Comparison of ENCODE assay signal across 11 mouse cellular contexts in the genomic region with DNA sequence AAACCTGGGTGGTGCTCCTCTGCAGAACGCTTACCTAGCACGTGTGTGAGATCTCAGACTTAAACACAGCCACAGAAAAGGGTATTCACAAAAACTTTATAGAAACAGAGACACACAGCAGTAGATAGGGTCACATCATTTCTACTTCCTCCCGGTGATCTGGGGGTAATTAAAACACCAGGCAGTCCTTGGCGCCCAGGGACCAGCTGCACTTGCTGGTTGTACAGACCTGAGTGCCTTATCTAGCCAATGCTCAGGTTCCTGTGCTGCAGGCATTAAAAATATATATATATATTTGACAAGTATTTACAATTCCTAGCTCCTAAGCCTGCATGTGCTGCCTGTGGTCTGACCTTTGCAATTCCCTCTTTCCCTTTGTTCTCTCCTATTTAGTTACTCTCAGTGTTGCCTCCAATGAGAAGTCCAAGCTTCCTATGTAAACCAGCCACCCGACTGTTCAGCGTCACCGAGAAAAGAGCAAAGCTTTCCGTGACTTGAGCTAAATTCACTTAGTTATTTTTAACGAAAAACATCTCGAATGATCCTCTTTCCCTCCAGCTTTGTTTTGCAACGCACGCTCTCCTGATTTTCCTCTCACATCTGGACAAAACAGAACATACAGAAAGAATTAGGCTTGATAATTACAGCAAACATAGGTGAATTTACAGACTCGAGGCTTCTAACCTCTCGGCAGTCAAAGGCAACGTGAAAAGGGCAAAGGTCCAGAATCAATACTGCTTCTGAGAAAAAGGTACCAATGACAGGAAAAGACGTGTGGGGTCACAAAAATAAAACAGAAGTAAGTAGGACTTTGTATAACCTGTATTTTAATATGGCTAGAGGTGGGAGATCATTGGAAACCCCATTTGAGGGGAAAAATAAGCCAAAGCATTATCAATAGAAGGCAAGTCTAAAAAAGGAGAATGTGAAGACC.
A peak's percentile ranks its signal among the peaks of the same experiment; 100 is the strongest.
DNase-seq lines count a peak whose midpoint lies in the region; ATAC-seq and TF ChIP-seq lines count a peak whose summit lies in the region.
"Had no signal": no experiment of that assay in that cellular context is flagged by ENCODE, and none has a peak within 500 bp of the region (broad histone marks: within the 10 kb centered on the region; RNA-seq: fewer than 3 reads in every experiment).

No protein-coding gene starts in this region.

- no peak for ATAC-seq in kidney, embryonic 14.5 days (ENCODE audit: low FRiP score, low TSS enrichment)
- ATAC-seq in embryonic facial prominence, embryonic 14.5 days (ENCODE audit: low read depth): 0 out of 2 replicates have a peak, but pooled peaks have one; percentile 34
- ATAC-seq in limb, embryonic 14.5 days (ENCODE audit: low FRiP score, low read depth): peak; percentile 25; the same call in 1 of the 2 replicates
- ATAC-seq in stomach, embryonic 16.5 days (ENCODE audit: insufficient read depth, low FRiP score): peak; percentile 50; the same call in 1 of the 2 replicates
- ATAC-seq: CD4-positive, CD25-positive, alpha-beta regulatory T cell, adult 4 months had no signal

- H3K9ac ChIP-seq in kidney, embryonic 14.5 days (ENCODE audit: low read depth, low read length): no peak overlapping the region; the same call in 1 of the 2 replicates
- H3K9ac ChIP-seq in embryonic facial prominence, embryonic 14.5 days (ENCODE audit: low read depth, low read length): no peak overlapping the region
- no peak overlapping the region for H3K9ac ChIP-seq in limb, embryonic 14.5 days (ENCODE audit: low read depth, low read length, severe bottlenecking)
- H3K9ac ChIP-seq in stomach, embryonic 16.5 days (ENCODE audit: low read length): no peak overlapping the region
- H3K9ac ChIP-seq: hindbrain, embryonic 13.5 days had no signal

- H3K4me3 ChIP-seq in kidney, embryonic 14.5 days (ENCODE audit: low read length): no peak overlapping the region
- H3K4me3 ChIP-seq in embryonic facial prominence, embryonic 14.5 days (ENCODE audit: low read depth, low read length): no peak overlapping the region
- H3K4me3 ChIP-seq in limb, embryonic 14.5 days (replicated peaks; ENCODE audit: low read length): no peak overlapping the region
- H3K4me3 ChIP-seq in stomach, embryonic 16.5 days (replicated peaks; ENCODE audit: low read length): no peak overlapping the region
- no peak overlapping the region for H3K4me3 ChIP-seq in thymus, adult 2 months (ENCODE audit: control insufficient read depth, insufficient read depth, low read length)
- H3K4me3 ChIP-seq: hindbrain, embryonic 13.5 days had no signal

- no peak for TF ChIP-seq CTCF in thymus, adult 2 months (IDR thresholded peaks at IDR 0.05; ENCODE audit: borderline replicate concordance, control insufficient read depth, extremely low read depth, insufficient read depth, low read length, poor library complexity)

- H3K4me1 ChIP-seq in kidney, embryonic 14.5 days (ENCODE audit: control insufficient read depth, insufficient read depth, low read length): 0 out of 2 replicates have a peak, but pooled peaks cover 3% of the 10 kb centered on the region
- H3K4me1 ChIP-seq in embryonic facial prominence, embryonic 14.5 days (ENCODE audit: control insufficient read depth, insufficient read depth, low read length): peaks cover 32% of the 10 kb centered on the region
- H3K4me1 ChIP-seq in limb, embryonic 14.5 days (ENCODE audit: control insufficient read depth, insufficient read depth, low read length): peaks cover 30% of the 10 kb centered on the region
- H3K4me1 ChIP-seq in stomach, embryonic 16.5 days (ENCODE audit: control insufficient read depth, insufficient read depth, low read length): peaks cover 6% of the 10 kb centered on the region; the same call in 1 of the 2 replicates
- H3K4me1 ChIP-seq in thymus, adult 2 months (replicated peaks; ENCODE audit: control insufficient read depth, insufficient read depth, low read length): no peaks in the 10 kb centered on the region

- no peak for TF ChIP-seq POLR2A in limb, embryonic 14.5 days (IDR thresholded peaks at IDR 0.05; ENCODE audit: borderline replicate concordance, extremely low read depth, insufficient read depth, insufficient read length)
- TF ChIP-seq POLR2A in thymus, adult 2 months (IDR thresholded peaks at IDR 0.05; ENCODE audit: control insufficient read depth, extremely low read depth, insufficient read depth, low read length, poor library complexity): no peak

- H3K36me3 ChIP-seq in kidney, embryonic 14.5 days (ENCODE audit: control insufficient read depth, insufficient read depth, low read length): no peaks in the 10 kb centered on the region
- H3K36me3 ChIP-seq in embryonic facial prominence, embryonic 14.5 days (ENCODE audit: control insufficient read depth, insufficient read depth, low read length): no peaks in the 10 kb centered on the region
- no peaks in the 10 kb centered on the region for H3K36me3 ChIP-seq in limb, embryonic 14.5 days (ENCODE audit: control insufficient read depth, insufficient read depth, low read length)
- H3K36me3 ChIP-seq in stomach, embryonic 16.5 days (ENCODE audit: control insufficient read depth, insufficient read depth, low read length): no peaks in the 10 kb centered on the region
- H3K36me3 ChIP-seq in thymus, adult 2 months (ENCODE audit: control insufficient read depth, insufficient read depth, low read length): no peaks in the 10 kb centered on the region
- H3K36me3 ChIP-seq: hindbrain, embryonic 13.5 days had no signal

- H3K4me2 ChIP-seq in kidney, embryonic 14.5 days (replicated peaks; ENCODE audit: low read depth, low read length): no peak overlapping the region
- H3K4me2 ChIP-seq in embryonic facial prominence, embryonic 14.5 days (ENCODE audit: low read depth, low read length): peak overlapping the region; percentile 24
- peak overlapping the region; percentile 13; the same call in 1 of the 2 replicates for H3K4me2 ChIP-seq in limb, embryonic 14.5 days (replicated peaks; ENCODE audit: low read depth, low read length, severe bottlenecking)
- H3K4me2 ChIP-seq in stomach, embryonic 16.5 days (ENCODE audit: low read depth, low read length): no peak overlapping the region; the same call in 1 of the 2 replicates
- H3K4me2 ChIP-seq: hindbrain, embryonic 13.5 days had no signal

- H3K9me3 ChIP-seq in kidney, embryonic 14.5 days (ENCODE audit: control insufficient read depth, low read length): no peaks in the 10 kb centered on the region
- H3K9me3 ChIP-seq in embryonic facial prominence, embryonic 14.5 days (ENCODE audit: control insufficient read depth, low read length): no peaks in the 10 kb centered on the region
- H3K9me3 ChIP-seq in limb, embryonic 14.5 days (ENCODE audit: control insufficient read depth, low read length): no peaks in the 10 kb centered on the region
- no peaks in the 10 kb centered on the region for H3K9me3 ChIP-seq in stomach, embryonic 16.5 days (replicated peaks; ENCODE audit: control insufficient read depth, low read length)
- H3K9me3 ChIP-seq: hindbrain, embryonic 13.5 days had no signal

- WGBS in kidney, embryonic 14.5 days: 53% methylated on average over 16 of the region's 16 CpGs
- 25% methylated on average over 16 of the region's 16 CpGs for WGBS in embryonic facial prominence, embryonic 14.5 days
- WGBS in limb, embryonic 14.5 days: 20% methylated on average over 16 of the region's 16 CpGs
- 22% methylated on average over 16 of the region's 16 CpGs for WGBS in stomach, embryonic 16.5 days
- 89% methylated on average over 16 of the region's 16 CpGs for WGBS in thymus, adult 2 months

- H3K27ac ChIP-seq in kidney, embryonic 14.5 days (ENCODE audit: low read depth, low read length): peak overlapping the region; percentile 17; the same call in 1 of the 2 replicates
- H3K27ac ChIP-seq in embryonic facial prominence, embryonic 14.5 days (replicated peaks; ENCODE audit: low read depth, low read length): peak overlapping the region; percentile 78
- H3K27ac ChIP-seq in limb, embryonic 14.5 days (replicated peaks; ENCODE audit: low read depth, low read length): peak overlapping the region; percentile 26; the same call in 1 of the 2 replicates
- H3K27ac ChIP-seq in stomach, embryonic 16.5 days (ENCODE audit: low read length): no peak overlapping the region; the same call in 1 of the 2 replicates
- no peak overlapping the region for H3K27ac ChIP-seq in thymus, adult 2 months (ENCODE audit: control insufficient read depth, insufficient read depth, low read length)
- H3K27ac ChIP-seq: hindbrain, embryonic 13.5 days had no signal

- no peaks in the 10 kb centered on the region for H3K27me3 ChIP-seq in kidney, embryonic 14.5 days (ENCODE audit: control insufficient read depth, insufficient read depth, low read length)
- H3K27me3 ChIP-seq in embryonic facial prominence, embryonic 14.5 days (replicated peaks; ENCODE audit: control insufficient read depth, insufficient read depth, low read length): no peaks in the 10 kb centered on the region
- H3K27me3 ChIP-seq in limb, embryonic 14.5 days (ENCODE audit: control insufficient read depth, insufficient read depth, low read length): no peaks in the 10 kb centered on the region
- H3K27me3 ChIP-seq in stomach, embryonic 16.5 days (ENCODE audit: control insufficient read depth, insufficient read depth, low read length): no peaks in the 10 kb centered on the region
- no peaks in the 10 kb centered on the region for H3K27me3 ChIP-seq in thymus, adult 2 months (ENCODE audit: control insufficient read depth, insufficient read depth, low read length)

- no peak for DNase-seq in kidney, postnatal 36 days
- peak; percentile 70 for DNase-seq in embryonic facial prominence, embryonic 14.5 days (ENCODE audit: low spot score)
- no peak for DNase-seq in limb, embryonic 14.5 days (ENCODE audit: low spot score)
- no peak for DNase-seq in thymus, adult 2 months
- no peak for DNase-seq in urinary bladder, postnatal 14 days (ENCODE audit: low spot score)
- DNase-seq: kidney, adult 2 months; lung, postnatal 36 days had no signal

Comparison
In these comparisons a context has a peak if more than half of its experiments do, and no peak if none do; other contexts are left out.
1. H3K27ac ChIP-seq: peak in kidney, embryonic 14.5 days (single experiment), embryonic facial prominence, embryonic 14.5 days (single experiment) and limb, embryonic 14.5 days (single experiment); none in stomach, embryonic 16.5 days (single experiment) and thymus, adult 2 months (single experiment).
2. H3K4me2 ChIP-seq: peak in embryonic facial prominence, embryonic 14.5 days (single experiment) and limb, embryonic 14.5 days (single experiment); none in kidney, embryonic 14.5 days (single experiment) and stomach, embryonic 16.5 days (single experiment).